Mouse (Mus musculus) erythroid progenitor cell, adult 5-6 weeks (primary cell): ENCODE data around the gene Sept3. TPM values are rescaled to one million over a fixed set of nuclear protein-coding genes. Genes with fewer than 3 reads are reported as not detected.
"Not testable (repeated sequence)": the region's sequence is repeated elsewhere in the genome, so short reads cannot be mapped to it uniquely, and the experiment has no call there.

Experiments
- ATAC-seq: replicated peaks from 2 replicates; pipeline ENCODE4 v1.8.0; 2016; ENCODE audit warnings: moderate number of reproducible peaks, mild to moderate bottlenecking, moderate TSS enrichment, inconsistent platforms; ENCODE audit not compliant: poor library complexity, low FRiP score, severe bottlenecking
- total RNA-seq, 2 experiments: library from RNA; stranded (forward) in 1 of 2; stranded (reverse) in 1 of 2; fragments of 150-400 nt in 1 of 2; fragments of 186-747, 209-891 nt in 1 of 2; gene quantifications; 2 replicates each; pipeline versions ENCODE4 v1.2.3 to v1.2.4; 2015 to 2017; ENCODE audit warnings: low replicate concordance in 2 of 2

The Sept3 gene
- total RNA-seq (2015; ENCODE audit: low replicate concordance) (not detected in 2 replicates), total RNA-seq (2017; ENCODE audit: low replicate concordance) (not detected in 2 replicates)

DNA sequence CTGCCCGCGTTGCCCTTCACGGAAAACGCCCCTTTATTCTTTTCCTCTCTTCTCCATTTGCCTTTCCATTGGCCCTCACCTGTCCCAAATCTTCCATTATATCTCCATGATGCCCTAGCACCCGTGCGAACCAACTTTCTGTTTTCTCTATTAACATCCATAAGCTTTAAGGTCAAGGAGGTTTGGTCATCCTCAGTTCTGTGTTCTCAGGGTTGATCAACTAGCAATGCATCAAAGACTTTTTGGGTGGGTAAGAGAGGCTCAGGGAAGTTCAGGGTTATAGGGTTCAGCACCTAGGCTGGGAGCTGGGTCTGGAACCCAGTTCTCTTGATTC lies at the start of gene Sept3:
Sept3 (plus strand) TSS at position 301 of the 334 bp plus-strand sequence.
- no peak for ATAC-seq

DNA sequence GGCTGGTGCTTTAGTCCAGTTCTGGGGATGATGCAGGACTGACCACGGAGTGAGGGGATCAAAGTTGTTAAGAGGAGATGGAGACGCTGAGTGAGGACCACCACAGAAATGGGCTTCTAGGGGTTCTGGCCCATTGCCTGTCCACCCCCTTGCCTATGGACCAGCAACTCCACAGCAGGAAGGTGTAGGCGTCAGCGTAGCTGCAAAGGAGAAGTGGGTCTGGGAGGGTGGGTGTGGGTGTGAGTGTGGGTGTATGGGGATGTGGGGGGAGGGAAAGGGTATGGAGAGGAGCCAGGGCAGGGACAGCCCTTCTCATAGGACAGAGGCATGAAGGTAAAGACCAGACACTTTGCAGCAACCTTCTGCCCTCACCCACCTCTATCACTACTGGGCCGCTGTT lies 48.9 kb upstream of the Sept3 start:
- ATAC-seq, result no peak

DNA sequence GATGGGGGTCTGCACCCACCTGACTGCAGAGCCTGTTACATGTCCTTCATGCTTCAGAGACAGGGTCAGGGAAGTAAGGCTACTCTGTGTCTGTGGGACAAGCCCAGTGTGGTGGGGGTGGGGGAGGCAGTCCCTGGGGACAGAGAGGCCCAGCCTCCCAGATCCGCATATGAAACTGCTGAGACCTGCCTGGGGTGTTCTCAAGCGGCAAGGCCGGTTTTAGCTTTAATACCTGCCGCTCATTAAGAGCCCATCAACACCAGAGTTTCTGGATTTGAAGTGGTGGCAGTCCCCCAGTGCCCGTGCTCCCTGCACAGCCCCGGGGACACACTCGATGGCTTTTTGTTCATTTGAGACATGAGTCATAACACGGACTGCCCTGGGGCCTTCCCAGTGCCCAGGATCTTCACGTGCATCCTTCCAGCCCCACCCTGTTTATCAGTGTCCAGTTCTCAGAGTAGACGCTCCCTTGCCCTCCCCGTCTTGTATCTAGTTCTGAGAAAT lies 45.1 kb upstream of the Sept3 start:
- peak; percentile 77 for ATAC-seq

DNA sequence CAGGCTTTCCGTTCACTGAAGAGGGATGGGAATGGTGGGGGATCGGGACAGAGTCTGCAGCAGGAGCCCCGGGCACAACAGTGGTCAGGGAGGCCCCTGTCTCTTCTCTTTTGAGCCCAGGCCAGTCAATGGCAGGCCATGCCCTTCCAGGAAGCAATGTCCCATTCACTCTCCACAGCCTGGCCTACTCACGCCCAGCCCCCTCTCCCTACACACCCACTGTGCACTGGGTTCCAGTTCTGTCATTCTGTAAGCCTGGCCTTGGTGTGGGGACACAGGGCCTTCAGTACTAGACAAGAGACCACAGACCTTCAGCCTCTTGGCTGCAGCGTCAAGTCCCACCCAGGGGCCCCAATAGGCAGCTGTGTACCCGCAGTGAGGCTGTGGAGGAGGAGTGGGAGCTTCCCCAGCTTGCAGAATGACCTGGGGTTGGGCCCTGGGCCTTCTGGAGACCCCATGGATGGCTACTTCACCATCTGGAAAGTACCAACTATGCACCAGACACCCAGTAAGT lies 44.5 kb upstream of the Sept3 start:
- ATAC-seq, result peak; percentile 45

DNA sequence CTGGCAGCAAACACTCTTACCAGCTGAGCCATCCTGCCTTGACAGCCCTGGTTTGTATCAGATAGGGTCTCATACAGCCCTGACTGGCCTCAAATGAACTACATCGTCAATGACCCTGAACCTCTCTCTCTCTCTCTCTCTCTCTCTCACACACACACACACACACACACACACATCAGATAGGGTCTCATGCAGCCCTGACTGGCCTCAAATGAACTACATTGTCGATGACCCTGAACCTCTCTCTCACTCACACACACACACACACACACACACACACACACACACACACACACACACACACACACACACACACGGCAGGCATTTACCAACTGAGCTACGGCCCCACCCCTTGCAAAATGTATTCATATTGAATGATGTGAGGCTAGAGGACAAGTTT lies 43.6 kb upstream of the Sept3 start:
- no peak for ATAC-seq

DNA sequence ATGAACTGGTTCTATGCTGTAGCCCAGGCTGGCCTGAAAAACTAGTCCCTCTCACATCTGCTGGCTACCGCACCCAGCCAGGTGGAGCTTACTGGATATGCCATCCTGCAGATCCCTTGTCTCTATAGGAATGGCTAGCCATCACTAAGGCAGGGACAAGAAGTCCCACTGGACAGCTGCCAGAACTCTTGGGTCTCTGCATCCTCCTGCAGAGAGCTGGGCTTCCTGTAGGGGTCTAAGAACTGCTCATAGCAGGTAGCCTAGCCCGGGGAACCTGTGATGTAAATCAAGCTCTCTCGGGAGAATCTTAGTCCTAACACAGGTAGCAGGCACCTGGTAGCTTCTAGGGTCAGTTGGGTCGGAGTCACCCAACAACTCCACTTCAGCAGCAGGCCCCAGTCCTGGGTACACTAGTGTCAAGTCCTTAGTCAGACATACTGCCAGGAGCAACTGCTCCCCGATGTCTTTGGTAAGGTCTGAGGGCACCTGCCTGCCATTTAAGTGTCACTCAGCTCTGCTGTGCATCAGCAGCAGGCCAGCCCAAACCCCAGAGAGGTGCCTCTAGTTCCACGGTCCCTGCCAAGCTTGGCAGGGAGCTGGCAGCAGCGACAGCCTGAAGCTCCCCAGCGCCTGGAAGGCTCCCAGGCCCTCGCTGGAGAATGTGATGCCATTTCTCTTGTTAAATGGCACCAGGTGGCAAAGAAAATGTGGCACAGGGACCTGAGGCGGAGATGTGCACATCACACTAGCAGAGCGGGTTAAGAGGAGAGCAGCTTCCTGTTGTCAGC lies 42.9 kb upstream of the Sept3 start:
- ATAC-seq, result no peak

DNA sequence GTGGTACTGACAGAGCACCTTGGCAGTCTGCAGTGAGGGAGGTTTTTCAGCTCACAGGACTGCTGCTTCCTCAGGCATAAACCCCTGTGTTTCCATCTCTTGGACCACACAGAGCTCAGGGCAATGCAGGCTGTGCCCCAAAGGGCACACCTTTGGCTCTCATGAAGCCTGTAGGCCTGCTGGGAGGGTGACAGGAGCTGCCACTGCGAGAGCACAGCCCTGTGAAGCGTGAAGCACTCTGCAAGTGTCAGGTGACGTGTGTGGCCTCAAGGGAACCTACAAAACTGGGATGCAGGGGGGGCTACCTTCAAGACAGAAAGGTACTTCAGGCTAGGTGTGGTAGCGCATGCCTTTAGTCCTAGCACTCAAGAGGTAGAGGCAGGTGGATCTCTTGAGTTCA lies 42.0 kb upstream of the Sept3 start:
- ATAC-seq, result no peak

DNA sequence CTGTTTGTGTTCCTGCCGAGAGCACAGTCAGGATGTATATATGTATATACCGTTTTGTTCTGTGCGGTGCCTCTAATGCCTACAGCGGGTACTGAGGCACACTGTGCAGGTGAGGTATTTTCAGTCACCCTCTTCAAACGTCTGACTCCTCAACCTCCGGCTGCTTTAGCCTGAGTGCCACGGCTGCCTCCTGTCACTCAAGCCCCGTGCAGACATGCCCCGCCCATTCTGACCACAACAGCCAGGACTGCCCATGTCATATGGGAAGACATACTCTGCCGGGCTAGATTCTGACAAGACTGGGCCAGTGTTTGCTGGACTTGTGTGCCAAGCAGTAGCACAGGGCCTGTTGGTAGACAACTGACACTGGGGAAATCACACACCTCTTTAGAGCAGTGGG lies 39.0 kb upstream of the Sept3 start:
- ATAC-seq, result no peak

DNA sequence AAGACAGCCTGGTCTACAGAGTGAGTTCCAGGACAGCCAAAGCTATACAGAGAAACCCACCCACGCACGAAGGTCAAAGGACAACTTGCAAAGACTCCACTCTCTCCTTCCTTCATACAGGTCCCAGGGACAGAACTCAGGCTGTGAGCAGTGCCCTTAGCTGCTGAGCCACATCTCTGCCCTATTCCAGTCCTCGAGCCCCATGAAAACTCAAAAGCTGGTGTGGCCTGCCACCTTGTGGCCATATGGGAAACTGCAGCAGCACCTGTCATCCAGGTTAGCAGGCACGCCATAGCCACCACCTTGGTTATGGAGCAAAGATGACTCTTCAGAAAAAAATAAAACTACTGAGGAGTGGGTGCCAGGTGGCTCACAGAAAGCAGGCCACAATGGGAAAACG lies 38.1 kb upstream of the Sept3 start:
- peak; percentile 78 for ATAC-seq

DNA sequence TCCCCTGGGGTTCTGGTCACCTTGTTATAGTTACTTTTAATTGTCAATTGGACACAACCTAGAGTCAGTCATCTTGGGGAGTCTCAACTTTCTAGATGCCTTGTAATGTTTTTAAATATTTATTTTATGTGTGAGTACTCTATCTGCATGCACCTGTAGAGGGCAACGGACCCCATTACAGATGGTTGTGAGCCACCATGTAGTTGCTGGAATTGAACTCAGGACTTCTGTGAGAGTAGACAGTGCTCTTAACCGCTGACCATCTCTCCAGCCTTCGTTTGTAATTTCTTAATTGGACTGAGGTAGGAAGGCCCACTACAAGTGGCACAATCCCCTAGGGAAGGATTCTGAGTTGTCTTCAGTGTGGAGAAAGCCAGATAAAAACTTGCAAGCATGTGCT lies 31.4 kb upstream of the Sept3 start:
- ATAC-seq, result no peak

DNA sequence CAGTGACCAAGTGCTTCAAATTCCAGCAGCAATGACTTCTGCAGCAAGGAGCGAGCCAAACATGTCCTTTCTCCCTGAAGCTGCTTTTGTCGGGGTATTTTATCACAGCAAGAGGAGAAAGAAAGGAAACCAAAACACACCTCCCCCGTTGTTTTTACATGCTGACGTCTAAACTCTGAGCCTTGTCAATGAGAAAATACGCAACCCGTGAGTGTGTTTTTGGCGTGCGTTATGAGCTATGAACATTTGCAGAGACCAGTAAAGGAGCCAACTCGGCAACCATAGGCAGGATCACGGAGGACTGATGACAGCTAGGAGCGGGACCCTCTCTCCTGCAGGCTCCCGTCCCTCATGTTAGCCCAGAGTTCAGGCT lies 31.0 kb upstream of the Sept3 start:
- ATAC-seq, result 0 out of 2 replicates have a peak, but pooled peaks have one; percentile 1

DNA sequence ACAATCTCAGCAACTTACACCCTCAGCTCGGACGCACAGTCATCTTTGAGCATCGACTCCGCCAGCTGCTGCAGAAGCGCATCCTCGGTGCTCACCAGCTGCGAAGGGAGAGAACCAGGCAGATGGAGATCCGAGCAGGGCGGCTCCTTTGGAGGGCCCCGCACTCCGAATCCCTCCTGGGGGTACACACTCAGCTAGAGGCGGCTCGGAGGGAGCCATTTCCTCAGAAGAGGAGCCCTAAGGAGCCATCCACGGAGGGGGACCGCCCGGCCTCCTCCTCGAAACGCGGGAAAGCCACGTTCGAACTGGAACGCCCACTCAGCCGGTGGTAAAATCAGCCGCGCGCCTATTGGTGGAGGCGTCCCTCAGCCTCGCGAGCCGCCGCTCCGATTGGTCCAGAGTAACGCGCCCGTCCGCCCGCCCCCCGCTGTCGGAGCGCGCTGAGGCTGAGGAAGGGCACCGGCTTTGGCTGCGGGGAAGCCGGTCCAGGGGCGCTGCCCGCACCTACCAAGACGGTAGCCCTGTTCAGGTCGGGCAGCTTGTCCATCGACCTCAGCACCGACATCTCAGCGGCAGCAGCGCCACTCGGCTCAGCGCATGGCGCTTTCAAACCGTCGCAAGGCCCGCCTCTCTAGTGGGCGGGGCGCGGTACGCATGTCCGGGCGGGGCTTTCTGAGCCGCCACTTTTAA lies 30.4 kb upstream of the Sept3 start, which contains the start of gene Cenpm:
Cenpm (minus strand) TSS at position 634 of the 690 bp plus-strand sequence.
- ATAC-seq, result peak; percentile 96

DNA sequence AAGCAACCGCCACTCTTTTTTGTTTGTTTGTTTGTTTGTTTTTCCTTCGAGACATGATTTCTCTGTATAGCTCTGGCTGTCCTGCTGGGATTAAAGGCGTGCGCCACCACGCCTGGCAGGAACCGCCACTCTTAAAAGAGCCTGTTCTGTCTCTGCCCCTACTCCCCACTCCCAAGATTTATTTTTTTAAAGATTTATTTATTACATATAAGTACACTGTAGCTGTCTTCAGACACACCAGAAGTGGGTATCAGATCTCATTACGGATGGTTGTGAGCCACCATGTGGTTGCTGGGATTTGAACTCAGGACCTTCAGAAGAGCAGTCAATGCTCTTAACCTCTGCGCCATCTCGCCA lies 29.9 kb upstream of the Sept3 start:
- not testable (repeated sequence) for ATAC-seq

DNA sequence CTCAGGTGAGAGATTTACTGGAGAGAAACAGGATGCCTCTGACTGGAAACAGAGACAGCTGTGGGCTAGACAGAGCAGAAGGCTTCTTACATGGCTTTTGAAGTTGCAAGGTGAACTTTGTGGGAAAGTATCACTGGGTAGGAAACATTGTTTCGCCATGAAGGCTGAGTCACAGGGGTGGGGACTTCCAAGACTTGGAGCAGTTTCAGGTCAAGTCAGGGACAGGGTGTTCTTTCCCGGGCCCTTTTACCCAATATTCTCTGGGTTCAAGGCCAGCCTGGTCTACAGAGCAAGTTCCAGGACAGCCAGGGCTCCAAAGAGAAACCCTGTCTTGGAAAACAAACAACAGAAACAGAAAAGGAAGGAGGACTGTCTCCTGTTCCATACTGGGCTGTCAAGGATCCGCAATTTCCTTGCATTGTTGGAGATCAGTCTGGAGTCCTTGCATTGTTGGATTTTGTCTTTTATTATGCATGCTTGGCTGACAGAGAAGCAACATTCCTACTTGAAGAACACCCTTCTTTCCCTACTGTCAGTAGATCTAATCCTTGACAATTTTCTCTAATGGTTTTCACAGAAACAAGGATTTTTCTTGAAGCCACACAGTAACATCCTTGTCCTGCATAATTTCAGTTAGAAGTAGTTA lies 27.4 kb upstream of the Sept3 start:
- no peak for ATAC-seq

DNA sequence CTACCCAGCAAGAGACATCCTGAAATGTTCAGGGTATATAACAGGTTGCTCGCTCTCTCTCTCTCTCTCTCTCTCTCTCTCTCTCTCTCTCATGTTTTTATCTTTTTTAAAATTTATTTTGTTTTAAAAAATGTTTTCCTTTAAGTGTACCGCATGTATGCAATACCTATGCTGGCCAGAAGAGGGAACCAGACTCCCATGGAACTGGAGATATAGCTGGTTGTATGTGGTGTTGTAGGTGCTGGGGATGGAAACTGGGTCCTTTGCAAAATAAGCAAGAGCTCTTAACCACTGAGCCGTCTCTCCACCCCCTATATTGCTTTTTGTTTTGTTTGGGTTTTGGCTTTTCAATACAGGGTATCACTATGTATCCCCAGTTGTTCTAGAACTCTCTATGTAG lies 23.1 kb upstream of the Sept3 start:
- no peak for ATAC-seq

DNA sequence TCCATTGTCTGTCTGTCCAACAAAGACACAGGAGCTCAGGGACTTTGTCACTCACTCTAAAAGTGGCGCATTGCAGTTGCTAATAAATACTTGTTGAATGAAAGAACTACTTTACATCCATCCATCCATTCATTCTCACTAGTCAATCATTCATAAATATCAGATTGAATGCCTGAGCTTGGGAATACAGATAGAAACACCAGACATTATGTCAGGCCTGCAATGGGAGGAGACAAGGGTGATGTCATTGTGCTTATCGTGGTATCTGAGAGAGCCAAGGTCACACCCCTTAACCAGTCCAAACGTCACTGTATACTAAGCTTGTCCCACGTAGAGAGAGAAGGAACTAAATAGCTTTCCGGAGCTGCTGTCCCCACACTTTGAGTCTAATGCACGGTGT lies 22.6 kb upstream of the Sept3 start, which contains the start of gene 1500009C09Rik:
1500009C09Rik (plus strand) TSS at position 301 of the 400 bp plus-strand sequence.
- no peak for ATAC-seq

DNA sequence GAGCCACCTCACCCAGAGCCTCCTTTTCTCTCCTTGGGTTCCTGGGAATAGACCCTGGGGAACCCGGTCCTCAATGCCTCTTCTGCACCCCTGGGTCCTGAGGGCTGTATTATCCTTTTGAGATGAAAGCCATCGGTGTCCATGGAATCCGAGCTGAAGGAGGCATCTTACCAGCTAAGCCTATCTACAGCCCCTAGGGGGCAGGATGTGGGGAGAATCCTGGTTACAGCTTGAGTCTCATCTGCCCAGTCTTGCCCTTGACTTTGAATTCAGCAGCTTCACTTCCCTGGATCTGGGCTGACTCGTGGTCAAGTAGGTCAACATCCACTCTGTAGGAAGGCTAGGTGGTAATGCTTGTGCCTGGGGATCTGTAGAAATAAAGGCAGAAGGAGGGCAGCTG lies 19.4 kb upstream of the Sept3 start:
- ATAC-seq, result no peak; the same call in 1 of the 2 replicates

DNA sequence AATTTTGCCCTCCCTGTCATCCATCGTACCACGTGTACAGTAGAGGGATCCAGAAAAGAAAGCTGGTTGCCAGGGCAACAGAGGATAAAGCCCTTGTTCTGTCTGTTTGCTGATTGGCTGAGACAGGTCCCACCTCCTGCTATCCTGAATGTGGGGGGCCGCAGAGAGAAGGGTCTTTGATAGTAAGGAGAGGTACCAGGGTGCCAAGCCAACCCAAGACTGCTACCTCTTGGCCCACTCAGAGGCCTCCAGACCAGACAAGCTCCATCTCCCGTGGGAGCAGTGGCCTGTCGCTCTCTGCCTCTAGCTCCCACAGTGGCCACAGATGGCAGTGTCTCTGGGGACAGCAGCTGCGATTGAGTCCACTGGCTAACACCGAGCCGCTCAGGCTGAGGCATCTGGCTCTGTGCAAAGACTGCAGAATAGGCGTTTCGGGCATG lies 18.7 kb upstream of the Sept3 start:
- ATAC-seq, result no peak

DNA sequence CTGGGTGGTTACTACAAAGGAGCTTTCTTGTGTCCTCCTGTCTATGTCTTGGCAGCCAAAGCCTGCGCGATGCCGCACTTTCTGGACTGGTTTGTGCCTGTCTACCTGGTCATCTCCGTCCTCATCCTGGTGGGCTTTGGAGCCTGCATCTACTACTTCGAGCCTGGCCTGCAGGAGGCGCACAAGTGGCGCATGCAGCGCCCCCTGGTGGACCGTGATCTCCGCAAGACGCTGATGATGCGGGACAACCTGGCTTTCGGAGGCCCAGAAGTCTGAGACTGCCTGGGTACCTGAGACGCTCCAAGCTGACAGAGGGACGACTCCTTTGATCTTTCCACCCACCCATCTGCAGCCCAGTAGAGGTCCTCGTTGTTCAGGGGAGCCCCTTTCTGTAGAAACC lies 15.2 kb upstream of the Sept3 start:
- ATAC-seq, result peak; percentile 75

DNA sequence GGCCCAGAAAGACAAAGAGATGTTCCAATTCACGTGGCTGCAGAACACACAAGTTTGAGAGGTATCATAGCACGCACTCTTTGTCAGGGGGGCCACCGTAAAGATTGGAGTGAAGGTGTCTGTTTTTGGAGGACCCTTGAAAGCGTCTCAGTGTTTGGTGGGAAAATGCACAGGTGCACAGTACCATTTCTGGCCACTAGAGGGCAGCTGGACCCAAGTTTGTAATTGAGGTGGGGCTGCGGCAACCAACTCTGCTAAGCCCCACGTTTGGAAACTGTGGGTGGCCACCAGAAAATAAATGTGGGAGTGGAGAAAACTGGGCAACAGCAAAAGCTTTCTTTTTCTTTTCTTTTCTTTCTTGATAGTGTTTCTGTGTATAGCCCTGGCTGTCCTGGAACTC lies 8.3 kb upstream of the Sept3 start:
- ATAC-seq, result peak; percentile 71; the same call in 1 of the 2 replicates
